Mouse (Mus musculus): ENCODE data around the gene Cyp27b1.

DNA sequence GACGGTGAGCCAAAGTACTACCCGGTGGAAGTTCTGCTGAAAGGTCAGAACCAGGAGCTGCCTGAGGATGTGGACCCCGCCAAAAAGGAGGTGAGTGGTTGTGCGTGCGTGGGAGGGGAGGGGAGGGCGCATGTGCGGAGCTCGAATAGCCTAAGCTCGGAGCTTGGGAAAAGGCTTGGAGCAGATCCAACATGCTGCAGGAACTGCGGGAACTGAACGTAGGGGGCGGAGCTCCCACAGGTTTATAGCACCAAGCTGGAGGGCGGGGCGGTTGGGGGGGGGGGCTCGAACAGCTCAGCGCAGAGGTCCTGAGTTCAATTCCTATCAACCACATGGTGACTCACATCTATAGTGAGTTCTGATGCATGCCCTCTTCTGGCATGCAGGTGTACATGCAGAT, 29.6 kb upstream of the Cyp27b1 start:
- TF ChIP-seq CTCF (conservative IDR thresholded peaks at IDR 0.05; ENCODE audit: low read length) (no peak), NANOG (IDR thresholded peaks at IDR 0.05; ENCODE audit: borderline replicate concordance, low read length) (no peak), POU5F1 (IDR thresholded peaks at IDR 0.05; ENCODE audit: borderline replicate concordance, low read length) (no peak)

All from E14TG2a.4 (cell line).